Mouse (Mus musculus) left cerebral cortex, adult 2 months (tissue): ENCODE data around the gene Prdm11. TPM values are rescaled to one million over a fixed set of nuclear protein-coding genes. Genes with fewer than 3 reads are reported as not detected.
A peak's percentile ranks its signal among the peaks of the same experiment; 100 is the strongest.

ENCODE experiments used
- DNase-seq, 2 experiments: peaks; one replicate each; pipeline ENCODE4 v3.0.0; 2021 to 2022; ENCODE audit warnings: low spot score in 2 of 2, mixed read lengths in 1 of 2; ENCODE audit errors: extremely low spot score in 1 of 2
- H3K27ac ChIP-seq: fragments of 200-600 bp; 2 replicates; pipeline ENCODE4 v1.8.1; 2022
- H3K4me3 ChIP-seq: fragments of 200-600 bp; 2 replicates; pipeline ENCODE4 v1.8.1; 2022
- CTCF ChIP-seq: fragments of 200-600 bp; IDR thresholded peaks from 2 replicates; pipeline ENCODE4 v1.8.1; 2022; ENCODE audit warnings: antibody characterized with exemption, mild to moderate bottlenecking, moderate library complexity
- intact Hi-C: fragments of 180-260 bp; cut with DNase I; formaldehyde crosslinking; loops from one replicate; pipeline ENCODE4 v1.15.1; 2025
- total RNA-seq, 2 experiments: library from RNA; stranded (reverse); gene quantifications; 2 replicates each; pipeline ENCODE4 v1.2.3; 2021

Gene Prdm11
- total RNA-seq, 2 experiments from 2014 or later, result 24.7 to 24.8 TPM

- peak; percentile 48 to 65 for DNase-seq
- peak; percentile 89 for TF ChIP-seq CTCF
- Histone ChIP-seq H3K27ac (peak overlapping the region; percentile 61), H3K4me3 (no peak overlapping the region)
- intact Hi-C loops, result no loop called here
These were observed 30.0 kb upstream of the Prdm11 start for GRCm38 (mm10) chr2:93075738-93076577.

- DNase-seq, result peak in 1 of 2 experiments; percentile 58
- intact Hi-C loops, result no loop called here
- H3K27ac ChIP-seq, result no peak overlapping the region
- no peak overlapping the region for H3K4me3 ChIP-seq
- no peak for TF ChIP-seq CTCF
These were observed 25.7 kb upstream of the Prdm11 start for GRCm38 (mm10) chr2:93071656-93072055.

GRCm38 (mm10) chr2:93068942-93069341 lies 23.0 kb upstream of the Prdm11 start:
- no peak overlapping the region for H3K27ac ChIP-seq
- no peak overlapping the region for H3K4me3 ChIP-seq
- DNase-seq, result no peak
- TF ChIP-seq CTCF, result peak; percentile 89
- intact Hi-C loops, result loop anchor here (1.0 to 5.0 kb wide), 4 partner anchors 120 to 403 kb away; no protein-coding TSS in a partner anchor

- peak in 1 of 2 experiments; percentile 53 for DNase-seq
- Histone ChIP-seq H3K4me3 (no peak overlapping the region), H3K27ac (no peak overlapping the region)
- intact Hi-C loops, result loop anchor here (1.0 kb wide), 2 partner anchors 159 to 180 kb away; no protein-coding TSS in a partner anchor
- peak; percentile 56 for TF ChIP-seq CTCF
These were observed 17.4 kb upstream of the Prdm11 start for GRCm38 (mm10) chr2:93063347-93063746.

GRCm38 (mm10) chr2:93051873-93052272 lies 5.9 kb upstream of the Prdm11 start:
- intact Hi-C loops, result no loop called here
- Histone ChIP-seq H3K27ac (no peak overlapping the region), H3K4me3 (no peak overlapping the region)
- TF ChIP-seq CTCF, result peak; percentile 7; the same call in 1 of the 2 replicates
- no peak for DNase-seq

- no peak for TF ChIP-seq CTCF
- intact Hi-C loops, result no loop called here
- no peak overlapping the region for H3K27ac ChIP-seq
- no peak for DNase-seq
- H3K4me3 ChIP-seq, result no peak overlapping the region
These were observed 2.8 kb upstream of the Prdm11 start for GRCm38 (mm10) chr2:93048601-93049323.

GRCm38 (mm10) chr2:93047491-93048050 lies 1.6 kb upstream of the Prdm11 start:
- no peak for DNase-seq
- intact Hi-C loops, result no loop called here
- no peak for TF ChIP-seq CTCF
- no peak overlapping the region for H3K27ac ChIP-seq
- no peak overlapping the region for H3K4me3 ChIP-seq

- H3K27ac ChIP-seq, result no peak overlapping the region
- TF ChIP-seq CTCF, result no peak
- H3K4me3 ChIP-seq, result no peak overlapping the region
- intact Hi-C loops, result no loop called here
- DNase-seq, result no peak
These were observed 1.1 kb upstream of the Prdm11 start for GRCm38 (mm10) chr2:93047036-93047435.

GRCm38 (mm10) chr2:93046509-93046835 lies 505 bp upstream of the Prdm11 start:
- H3K27ac ChIP-seq, result no peak overlapping the region
- no peak for DNase-seq
- intact Hi-C loops, result no loop called here
- TF ChIP-seq CTCF, result no peak
- H3K4me3 ChIP-seq, result peak overlapping the region; percentile 84

GRCm38 (mm10) chr2:93045129-93045817 lies 694 bp downstream of the Prdm11 start:
- Histone ChIP-seq H3K27ac (peak overlapping the region; percentile 94), H3K4me3 (peak overlapping the region; percentile 84)
- DNase-seq, result peak; percentile 96
- no peak for TF ChIP-seq CTCF
- intact Hi-C loops, result no loop called here

- Histone ChIP-seq H3K27ac (no peak overlapping the region), H3K4me3 (no peak overlapping the region)
- TF ChIP-seq CTCF, result no peak
- DNase-seq, result no peak
- intact Hi-C loops, result no loop called here
These were observed 2.4 kb downstream of the Prdm11 start for GRCm38 (mm10) chr2:93043449-93044157.
